ENCODE assay signal across 8 mouse cellular contexts in genomic region chr16:58670643-58671042, GRCm38 (mm10). TPM values are rescaled to one million over a fixed set of nuclear protein-coding genes. Genes with fewer than 3 reads are reported as not detected.
DNase-seq lines count a peak whose midpoint lies in the region; ATAC-seq and TF ChIP-seq lines count a peak whose summit lies in the region.

No protein-coding gene starts in this region.

- H3K4me1 ChIP-seq in heart, adult 2 months (ENCODE audit: control insufficient read depth, insufficient read depth, low read length), result peaks cover 2% of the 10 kb centered on the region
- peaks cover 24% of the 10 kb centered on the region for H3K4me1 ChIP-seq in E14TG2a.4 (replicated peaks; ENCODE audit: low read depth, low read length)
- H3K4me1 ChIP-seq in forebrain, postnatal 0 days (ENCODE audit: insufficient read depth), result peaks cover 3% of the 10 kb centered on the region; the same call in 1 of the 2 replicates
- H3K4me1 ChIP-seq in liver, embryonic 12.5 days, result peaks cover 66% of the 10 kb centered on the region
- no peaks in the 10 kb centered on the region for H3K4me1 ChIP-seq in stomach, postnatal 0 days (replicated peaks; ENCODE audit: control insufficient read depth, insufficient read depth)

- H3K9me3 ChIP-seq in E14TG2a.4 (ENCODE audit: low read length), result no peaks in the 10 kb centered on the region
- no peaks in the 10 kb centered on the region for H3K9me3 ChIP-seq in forebrain, postnatal 0 days (ENCODE audit: low read length)
- H3K9me3 ChIP-seq in liver, embryonic 12.5 days (replicated peaks), result no peaks in the 10 kb centered on the region
- no peaks in the 10 kb centered on the region for H3K9me3 ChIP-seq in stomach, postnatal 0 days (ENCODE audit: control insufficient read depth, low read length)

- no peaks in the 10 kb centered on the region for H3K36me3 ChIP-seq in heart, adult 2 months (ENCODE audit: control insufficient read depth, insufficient read depth, low read length)
- peaks cover 24% of the 10 kb centered on the region for H3K36me3 ChIP-seq in E14TG2a.4 (ENCODE audit: insufficient read depth, low read length)
- H3K36me3 ChIP-seq in forebrain, postnatal 0 days (ENCODE audit: insufficient read depth), result peaks cover 22% of the 10 kb centered on the region; the same call in 1 of the 2 replicates
- peaks cover 41% of the 10 kb centered on the region for H3K36me3 ChIP-seq in liver, embryonic 12.5 days
- peaks cover 8% of the 10 kb centered on the region; the same call in 1 of the 2 replicates for H3K36me3 ChIP-seq in stomach, postnatal 0 days (ENCODE audit: control insufficient read depth, insufficient read depth, low read length)

- peak overlapping the region; percentile 77 for H3K4me2 ChIP-seq in forebrain, postnatal 0 days (ENCODE audit: low read depth)
- H3K4me2 ChIP-seq in liver, embryonic 12.5 days, result peak overlapping the region; percentile 73
- peak overlapping the region; percentile 87 for H3K4me2 ChIP-seq in stomach, postnatal 0 days (replicated peaks; ENCODE audit: low read depth)

- peak overlapping the region; percentile 94 for H3K27ac ChIP-seq in heart, adult 2 months
- peak overlapping the region; percentile 69 for H3K27ac ChIP-seq in forebrain, postnatal 0 days (ENCODE audit: low read depth, low read length)
- peak overlapping the region; percentile 100 for H3K27ac ChIP-seq in liver, embryonic 12.5 days
- H3K27ac ChIP-seq in stomach, postnatal 0 days (replicated peaks), result peak overlapping the region; percentile 84

- no peaks in the 10 kb centered on the region for H3K27me3 ChIP-seq in heart, adult 2 months (ENCODE audit: control insufficient read depth, insufficient read depth, low read length)
- H3K27me3 ChIP-seq in E14TG2a.4 (ENCODE audit: insufficient read depth, low read length), result no peaks in the 10 kb centered on the region
- H3K27me3 ChIP-seq in forebrain, postnatal 0 days (ENCODE audit: insufficient read depth, low read length), result no peaks in the 10 kb centered on the region
- H3K27me3 ChIP-seq in liver, embryonic 12.5 days (replicated peaks), result no peaks in the 10 kb centered on the region
- H3K27me3 ChIP-seq in stomach, postnatal 0 days (ENCODE audit: control insufficient read depth, insufficient read depth, low read length), result no peaks in the 10 kb centered on the region

- peak overlapping the region; percentile 90 for H3K9ac ChIP-seq in heart, adult 2 months (ENCODE audit: low read depth, low read length)
- H3K9ac ChIP-seq in forebrain, postnatal 0 days, result peak overlapping the region; percentile 77
- H3K9ac ChIP-seq in liver, embryonic 12.5 days, result peak overlapping the region; percentile 100
- peak overlapping the region; percentile 83 for H3K9ac ChIP-seq in stomach, postnatal 0 days (ENCODE audit: low read length)

- no peak for TF ChIP-seq CTCF in heart, adult 2 months (IDR thresholded peaks at IDR 0.05)
- TF ChIP-seq CTCF in E14TG2a.4 (conservative IDR thresholded peaks at IDR 0.05; ENCODE audit: low read length), result no peak
- peak; percentile 23; the same call in 1 of the 2 replicates for TF ChIP-seq CTCF in forebrain, postnatal 0 days (IDR thresholded peaks at IDR 0.05; ENCODE audit: low read depth)
- peak; percentile 50 for TF ChIP-seq CTCF in stomach, postnatal 0 days (IDR thresholded peaks at IDR 0.05; ENCODE audit: low read depth)

- H3K4me3 ChIP-seq in heart, adult 2 months, result peak overlapping the region; percentile 97
- peak overlapping the region; percentile 96 for H3K4me3 ChIP-seq in E14TG2a.4 (replicated peaks; ENCODE audit: low read length)
- H3K4me3 ChIP-seq in forebrain, postnatal 0 days (ENCODE audit: low read depth, low read length), result peak overlapping the region; percentile 71
- H3K4me3 ChIP-seq in liver, embryonic 12.5 days, result peak overlapping the region; percentile 100
- peak overlapping the region; percentile 98 for H3K4me3 ChIP-seq in stomach, postnatal 0 days (ENCODE audit: low read depth, low read length)

- TF ChIP-seq POLR2A in heart, adult 2 months (IDR thresholded peaks at IDR 0.05; ENCODE audit: insufficient read depth, low read depth, low read length), result no peak

- no peak for DNase-seq in heart, adult 2 months
- DNase-seq in heart, adult 8-10 months (ENCODE audit: low spot score), result no peak
- peak; percentile 60 for DNase-seq in forebrain, postnatal 0 days
- peak; percentile 70 for DNase-seq in stomach, postnatal 0 days (ENCODE audit: low spot score)
- no peak for DNase-seq in layer of hippocampus, adult 9-10 months (ENCODE audit: low spot score)
- DNase-seq in B cell, adult 2 months, result no peak

- intact Hi-C loops in heart, adult 2 months (cut with DNase I), result loop anchor here (2.0 kb wide), 1 partner anchor 58 kb away; no protein-coding TSS in a partner anchor

- peak; percentile 47 for ATAC-seq in forebrain, postnatal 0 days
- ATAC-seq in liver, embryonic 12.5 days, result no peak
- ATAC-seq in stomach, postnatal 0 days (ENCODE audit: low FRiP score, low TSS enrichment), result peak; percentile 53

- no peak for TF ChIP-seq EP300 in heart, adult 2 months (IDR thresholded peaks at IDR 0.05; ENCODE audit: insufficient read depth, low read depth, low read length)
- no peak for TF ChIP-seq EP300 in stomach, postnatal 0 days (optimal IDR thresholded peaks at IDR 0.05)

- WGBS in heart, adult 2 months, result under 1% methylated on average over 25 of the region's 25 CpGs
- WGBS in forebrain, postnatal 0 days, result under 1% methylated on average over 25 of the region's 25 CpGs
- under 1% methylated on average over 25 of the region's 25 CpGs for WGBS in liver, embryonic 12.5 days (ENCODE audit: insufficient replicate concordance)
- under 1% methylated on average over 25 of the region's 25 CpGs for WGBS in stomach, postnatal 0 days

- 0 out of 2 replicates have a peak, but pooled peaks cover 1% of the 10 kb centered on the region for H3K79me2 ChIP-seq in heart, adult 2 months (replicated peaks; ENCODE audit: control insufficient read depth, insufficient read depth, low read length)

RNA-seq across cellular contexts. Expression of gene Cpox, which starts 0.6 kb away (rescaled TPM):
- total RNA-seq in heart, adult 2 months (2021), result 10 to 100 TPM; 39.1 to 41.1 TPM
- polyA plus RNA-seq in heart, adult 2 months (2012; rRNA removed), result 14.8 and 23.8 TPM in 2 replicates
- 10 to 100 TPM; 39.1 to 46.8 (median 41.3) TPM for total RNA-seq in heart, adult 8-10 months (2022)
- total RNA-seq in forebrain, postnatal 0 days (2014; rRNA removed), result 12.9 and 22.4 TPM in 2 replicates
- 5.9 and 10.0 TPM in 2 replicates for polyA plus RNA-seq in forebrain, postnatal 0 days (2015; fragmentation: Nextera tagmentation; extraction: Ambion mirVana)
- polyA plus RNA-seq in liver, embryonic 12.5 days (2016; fragmentation: Nextera tagmentation; extraction: Ambion mirVana), result 692 and 703 TPM in 2 replicates
- 42.3 and 44.9 TPM in 2 replicates for polyA plus RNA-seq in stomach, postnatal 0 days (2015; fragmentation: Nextera tagmentation; extraction: Ambion mirVana)

RNA-seq across cellular contexts. Expression of gene E330017A01Rik, which starts 32.1 kb away (rescaled TPM):
- not detected for total RNA-seq in heart, adult 2 months (2021)
- polyA plus RNA-seq in heart, adult 2 months (2012; rRNA removed), result not detected in 2 replicates
- total RNA-seq in heart, adult 8-10 months (2022), result not detected
- not detected in 2 replicates for total RNA-seq in forebrain, postnatal 0 days (2014; rRNA removed)
- 0.16 TPM in 1 of 2 replicates, not detected in the other for polyA plus RNA-seq in forebrain, postnatal 0 days (2015; fragmentation: Nextera tagmentation; extraction: Ambion mirVana)
- not detected in 2 replicates for polyA plus RNA-seq in liver, embryonic 12.5 days (2016; fragmentation: Nextera tagmentation; extraction: Ambion mirVana)
- polyA plus RNA-seq in stomach, postnatal 0 days (2015; fragmentation: Nextera tagmentation; extraction: Ambion mirVana), result not detected in 2 replicates

RNA-seq across cellular contexts. Expression of gene Gpr15, which starts 48.2 kb away (rescaled TPM):
- not detected for total RNA-seq in heart, adult 2 months (2021)
- polyA plus RNA-seq in heart, adult 2 months (2012; rRNA removed), result 0.08 TPM in 1 of 2 replicates, not detected in the other
- not detected for total RNA-seq in heart, adult 8-10 months (2022)
- total RNA-seq in forebrain, postnatal 0 days (2014; rRNA removed), result 0.14 TPM in 1 of 2 replicates, not detected in the other
- polyA plus RNA-seq in forebrain, postnatal 0 days (2015; fragmentation: Nextera tagmentation; extraction: Ambion mirVana), result not detected in 2 replicates
- not detected in 2 replicates for polyA plus RNA-seq in liver, embryonic 12.5 days (2016; fragmentation: Nextera tagmentation; extraction: Ambion mirVana)
- not detected in 2 replicates for polyA plus RNA-seq in stomach, postnatal 0 days (2015; fragmentation: Nextera tagmentation; extraction: Ambion mirVana)

RNA-seq across cellular contexts. Expression of gene Gm813, which starts 53.9 kb away (rescaled TPM):
- total RNA-seq in heart, adult 2 months (2021), result not detected
- polyA plus RNA-seq in heart, adult 2 months (2012; rRNA removed), result not detected in 2 replicates
- not detected for total RNA-seq in heart, adult 8-10 months (2022)
- not detected in 2 replicates for total RNA-seq in forebrain, postnatal 0 days (2014; rRNA removed)
- polyA plus RNA-seq in forebrain, postnatal 0 days (2015; fragmentation: Nextera tagmentation; extraction: Ambion mirVana), result not detected in 2 replicates
- polyA plus RNA-seq in liver, embryonic 12.5 days (2016; fragmentation: Nextera tagmentation; extraction: Ambion mirVana), result not detected in 2 replicates
- not detected in 2 replicates for polyA plus RNA-seq in stomach, postnatal 0 days (2015; fragmentation: Nextera tagmentation; extraction: Ambion mirVana)

RNA-seq across cellular contexts. Expression of gene Cldnd1, which starts 57.1 kb away (rescaled TPM):
- 10 to 100 TPM; 56.2 to 58.8 TPM for total RNA-seq in heart, adult 2 months (2021)
- 47.3 and 66.6 TPM in 2 replicates for polyA plus RNA-seq in heart, adult 2 months (2012; rRNA removed)
- 10 to 100 TPM; 48.4 to 52.1 (median 49.0) TPM for total RNA-seq in heart, adult 8-10 months (2022)
- total RNA-seq in forebrain, postnatal 0 days (2014; rRNA removed), result 42.9 and 54.8 TPM in 2 replicates
- 117 and 129 TPM in 2 replicates for polyA plus RNA-seq in forebrain, postnatal 0 days (2015; fragmentation: Nextera tagmentation; extraction: Ambion mirVana)
- polyA plus RNA-seq in liver, embryonic 12.5 days (2016; fragmentation: Nextera tagmentation; extraction: Ambion mirVana), result 41.3 and 41.8 TPM in 2 replicates
- polyA plus RNA-seq in stomach, postnatal 0 days (2015; fragmentation: Nextera tagmentation; extraction: Ambion mirVana), result 91.1 and 92.7 TPM in 2 replicates

Comparison
In these comparisons a context has a peak if more than half of its experiments do, and no peak if none do; other contexts are left out.
1. DNase-seq: peak in forebrain, postnatal 0 days (single experiment) and stomach, postnatal 0 days (single experiment); none in heart, adult 2 months (0 of 2), heart, adult 8-10 months (single experiment), layer of hippocampus, adult 9-10 months (single experiment) and B cell, adult 2 months (0 of 2).
2. CTCF ChIP-seq: peak in forebrain, postnatal 0 days (single experiment) and stomach, postnatal 0 days (single experiment); none in heart, adult 2 months (single experiment) and E14TG2a.4 (single experiment).
3. RNA of gene Cpox, which starts 0.6 kb away (polyA plus RNA-seq): 692 to 703 TPM in liver, embryonic 12.5 days; 42.3 to 44.9 TPM in stomach, postnatal 0 days, 14.8 to 23.8 TPM in heart, adult 2 months and 5.9 to 10.0 TPM in forebrain, postnatal 0 days; every median in the first group is over 10 times any median in the second.
4. Peak in every context shown above with its lines, with median percentiles within 50 percentile points of each other: H3K27ac ChIP-seq, H3K4me3 ChIP-seq, H3K9ac ChIP-seq and H3K4me2 ChIP-seq.